Mouse (Mus musculus) liver, postnatal 0 days (tissue): ENCODE data around the gene Rufy1.

Experiments
- CTCF ChIP-seq: sonication (generic); IDR thresholded peaks from 2 replicates; pipeline ENCODE4 v1.5.1; 2016; ENCODE audit warnings: antibody characterized with exemption, low read depth
- EP300 ChIP-seq: IDR thresholded peaks from 2 replicates; pipeline ENCODE4 v1.6.1; 2016; ENCODE audit warnings: antibody characterized with exemption, low read depth, mild to moderate bottlenecking

GRCm38 (mm10) chr11:50426056-50426455 lies 4.9 kb downstream of the Rufy1 start:
- TF ChIP-seq CTCF (no peak), EP300 (no peak)
